In genomic region chr14:8176251-8176650, GRCm38 (mm10) we compare ENCODE assay signal across 18 mouse cellular contexts. TPM values are rescaled to one million over a fixed set of nuclear protein-coding genes. Genes with fewer than 3 reads are reported as not detected.
A peak's percentile ranks its signal among the peaks of the same experiment; 100 is the strongest.
DNase-seq lines count a peak whose midpoint lies in the region.
"Had no signal": no experiment of that assay in that cellular context is flagged by ENCODE, and none has a peak within 500 bp of the region (broad histone marks: within the 10 kb centered on the region; RNA-seq: fewer than 3 reads in every experiment).

No protein-coding gene starts in this region.

- H3K27ac ChIP-seq in heart, embryonic 10.5 days, result no peak overlapping the region
- H3K27ac ChIP-seq in embryonic facial prominence, embryonic 10.5 days (replicated peaks), result no peak overlapping the region
- H3K27ac ChIP-seq: embryonic facial prominence, embryonic 12.5 days; heart, adult 2 months; liver, embryonic 15.5 days; midbrain, embryonic 12.5 days; neural tube, embryonic 15.5 days had no signal

- WGBS in heart, embryonic 10.5 days, result 66% methylated on average over 5 of the region's 5 CpGs
- WGBS in embryonic facial prominence, embryonic 10.5 days, result 66% methylated on average over 5 of the region's 5 CpGs

- H3K4me3 ChIP-seq in heart, embryonic 10.5 days, result no peak overlapping the region
- no peak overlapping the region for H3K4me3 ChIP-seq in embryonic facial prominence, embryonic 10.5 days
- H3K4me3 ChIP-seq: embryonic facial prominence, embryonic 12.5 days; heart, adult 2 months; liver, embryonic 15.5 days; midbrain, embryonic 12.5 days; neural tube, embryonic 15.5 days had no signal

- H3K36me3 ChIP-seq in heart, embryonic 10.5 days, result no peaks in the 10 kb centered on the region
- H3K36me3 ChIP-seq in embryonic facial prominence, embryonic 10.5 days (replicated peaks), result no peaks in the 10 kb centered on the region; the same call in 1 of the 2 replicates
- H3K36me3 ChIP-seq: embryonic facial prominence, embryonic 12.5 days; liver, embryonic 15.5 days; midbrain, embryonic 12.5 days; neural tube, embryonic 15.5 days had no signal

- no peaks in the 10 kb centered on the region for H3K27me3 ChIP-seq in heart, embryonic 10.5 days (ENCODE audit: insufficient read depth, poor library complexity, severe bottlenecking)
- H3K27me3 ChIP-seq in embryonic facial prominence, embryonic 10.5 days (replicated peaks; ENCODE audit: low read depth, poor library complexity, severe bottlenecking), result no peaks in the 10 kb centered on the region
- H3K27me3 ChIP-seq: embryonic facial prominence, embryonic 12.5 days; liver, embryonic 15.5 days; midbrain, embryonic 12.5 days; neural tube, embryonic 15.5 days had no signal

- no peaks in the 10 kb centered on the region for H3K9me3 ChIP-seq in heart, embryonic 10.5 days
- H3K9me3 ChIP-seq in embryonic facial prominence, embryonic 10.5 days, result no peaks in the 10 kb centered on the region
- H3K9me3 ChIP-seq: embryonic facial prominence, embryonic 12.5 days; liver, embryonic 15.5 days; midbrain, embryonic 12.5 days; neural tube, embryonic 15.5 days had no signal

- intact Hi-C loops in heart, postnatal 14 days (cut with DNase I), result loop anchor here (10.0 kb wide), 1 partner anchor 169 kb away; no protein-coding TSS in a partner anchor

- DNase-seq in heart, embryonic 10.5 days (ENCODE audit: low spot score), result peak; percentile 69
- no peak for DNase-seq in heart, postnatal 14 days
- DNase-seq in testis, postnatal 10 days (ENCODE audit: low spot score), result peak; percentile 56
- DNase-seq in testis, postnatal 14 days (ENCODE audit: low spot score), result no peak
- peak; percentile 39 for DNase-seq in embryonic facial prominence, embryonic 10.5 days (ENCODE audit: low spot score)
- no peak for DNase-seq in urinary bladder, postnatal 36 days (ENCODE audit: low spot score in 2 of 2)
- no peak for DNase-seq in adipocyte (ENCODE audit: low spot score)
- DNase-seq in thymus, adult 18-20 months, result no peak
- DNase-seq: cerebellum, adult 11-12 months; forebrain, postnatal 0 days; heart, adult 2 months; heart, postnatal 4 days; kidney, postnatal 14 days; right cerebral cortex, postnatal 25 days had no signal

- peaks cover 7% of the 10 kb centered on the region for H3K4me1 ChIP-seq in heart, embryonic 10.5 days
- peaks cover 11% of the 10 kb centered on the region for H3K4me1 ChIP-seq in embryonic facial prominence, embryonic 10.5 days

RNA-seq across cellular contexts. Expression of gene Pdhb, which starts 3.4 kb away (rescaled TPM):
- 332 and 445 TPM in 2 replicates for polyA plus RNA-seq in heart, embryonic 10.5 days (2016; fragmentation: Nextera tagmentation; extraction: Ambion mirVana)
- total RNA-seq in heart, postnatal 14 days (2021), result 100 to 1,000 TPM; 886 to 904 TPM
- 200 and 214 TPM in 2 replicates for polyA plus RNA-seq in embryonic facial prominence, embryonic 10.5 days (2016; fragmentation: Nextera tagmentation; extraction: Ambion mirVana)

RNA-seq across cellular contexts. Expression of gene Kctd6, which starts 37.7 kb away (rescaled TPM):
- polyA plus RNA-seq in heart, embryonic 10.5 days (2016; fragmentation: Nextera tagmentation; extraction: Ambion mirVana), result 3.5 and 7.2 TPM in 2 replicates
- total RNA-seq in heart, postnatal 14 days (2021), result 10 to 100 TPM; 10.6 to 11.0 TPM
- 6.3 and 8.3 TPM in 2 replicates for polyA plus RNA-seq in embryonic facial prominence, embryonic 10.5 days (2016; fragmentation: Nextera tagmentation; extraction: Ambion mirVana)

Comparison
In these comparisons a context has a peak if more than half of its experiments do, and no peak if none do; other contexts are left out.
1. DNase-seq: peak in heart, embryonic 10.5 days (single experiment), testis, postnatal 10 days (single experiment) and embryonic facial prominence, embryonic 10.5 days (single experiment); none in heart, postnatal 14 days (0 of 2), testis, postnatal 14 days (single experiment), urinary bladder, postnatal 36 days (0 of 2), adipocyte (single experiment) and thymus, adult 18-20 months (0 of 2).